Mouse (Mus musculus): ENCODE results near the gene Rasl10b. TPM values are rescaled to one million over a fixed set of nuclear protein-coding genes. Genes with fewer than 3 reads are reported as not detected.
A peak's percentile ranks its signal among the peaks of the same experiment; 100 is the strongest.

Gene Rasl10b
- 10 to 100 TPM; 15.9 to 21.1 (median 17.8) TPM for total RNA-seq (2022)

DNA sequence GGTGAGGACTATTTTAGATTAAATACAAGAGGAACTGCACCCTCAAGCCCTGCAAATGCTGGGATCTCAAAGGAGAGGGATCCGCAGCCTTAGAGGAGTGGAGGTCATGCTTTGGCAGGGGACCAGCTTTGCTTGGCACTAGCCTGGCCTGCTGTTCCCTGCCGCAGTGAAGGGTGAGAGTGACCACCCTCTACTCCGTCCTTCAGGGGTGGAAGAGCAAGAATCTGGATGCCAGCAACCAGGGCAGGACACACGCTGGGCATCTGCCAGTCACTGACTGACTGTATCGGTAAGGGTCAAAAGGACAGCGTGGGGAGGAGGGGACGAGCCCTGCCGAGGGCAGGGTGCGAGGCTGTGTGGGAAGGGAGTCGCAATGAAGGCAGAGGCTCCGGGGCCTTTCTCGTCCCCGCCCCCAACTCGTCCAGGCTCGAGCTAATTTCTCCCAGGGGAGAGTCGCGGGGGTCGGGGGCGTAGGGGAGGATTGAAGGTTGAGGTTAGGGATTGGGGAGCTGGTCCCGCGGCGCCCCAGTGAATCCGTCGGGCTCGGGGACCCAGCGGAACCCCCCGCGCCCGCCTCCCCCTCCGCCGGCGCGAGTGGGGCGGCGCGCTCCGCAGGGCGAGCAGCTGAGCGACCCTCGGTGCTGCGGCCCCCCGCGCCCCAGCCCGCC lies at the start of gene Rasl10b:
Gene Rasl10b, plus strand, starts transcription at position 51 of the 668 bp plus-strand sequence.
- DNase-seq: no peak

DNA sequence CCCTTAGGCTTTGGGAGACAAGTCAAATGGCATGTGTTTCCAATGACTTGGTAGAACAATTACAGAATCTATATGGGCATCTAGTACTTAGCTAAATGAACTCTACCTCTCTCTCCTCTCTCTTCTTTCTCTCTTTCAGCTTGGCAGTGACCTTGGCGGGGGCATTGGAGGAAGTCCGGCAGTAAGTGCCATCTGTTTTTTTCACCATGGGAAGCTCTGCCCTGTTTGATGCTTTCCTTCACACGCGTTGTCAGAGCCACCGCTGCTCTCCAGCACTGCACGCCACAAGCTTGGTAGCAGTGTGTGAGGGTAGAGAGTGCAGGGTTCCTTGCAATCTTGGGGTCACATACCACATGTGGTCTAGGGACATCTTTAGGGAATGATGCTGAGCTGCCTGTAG lies 44.3 kb upstream of the Rasl10b start:
- DNase-seq: no peak

GRCm38 (mm10) chr11:83371267-83371666 lies 37.7 kb upstream of the Rasl10b start:
- no peak for DNase-seq

DNA sequence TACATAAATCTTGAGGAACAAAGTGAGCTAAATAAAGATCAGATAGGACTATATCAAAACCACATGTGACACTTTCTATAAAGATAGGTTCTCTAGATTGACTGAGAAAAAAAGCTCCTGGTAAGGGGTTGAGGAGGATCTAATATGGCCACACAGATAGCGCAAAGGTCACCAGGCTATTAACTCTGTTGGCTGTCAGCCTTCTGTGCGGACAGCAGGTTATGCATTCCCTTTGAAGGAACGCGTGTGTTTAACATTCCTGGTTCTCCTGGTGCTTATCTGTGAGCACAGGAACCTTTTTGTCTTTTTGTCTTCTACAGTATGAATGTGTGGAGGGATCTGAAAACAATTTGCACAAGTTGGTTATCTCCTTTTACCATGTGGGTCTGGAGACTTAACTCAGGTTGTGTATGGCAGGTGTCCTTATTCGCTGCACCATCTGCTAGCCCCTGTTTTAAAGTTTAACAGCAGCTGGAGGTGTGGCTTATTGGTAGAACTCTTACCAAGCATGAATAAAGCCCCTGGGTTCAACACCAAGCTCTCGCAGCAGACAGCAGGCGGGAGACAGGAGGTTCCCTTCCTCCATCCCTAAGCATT lies 29.1 kb upstream of the Rasl10b start:
- no peak for DNase-seq

DNA sequence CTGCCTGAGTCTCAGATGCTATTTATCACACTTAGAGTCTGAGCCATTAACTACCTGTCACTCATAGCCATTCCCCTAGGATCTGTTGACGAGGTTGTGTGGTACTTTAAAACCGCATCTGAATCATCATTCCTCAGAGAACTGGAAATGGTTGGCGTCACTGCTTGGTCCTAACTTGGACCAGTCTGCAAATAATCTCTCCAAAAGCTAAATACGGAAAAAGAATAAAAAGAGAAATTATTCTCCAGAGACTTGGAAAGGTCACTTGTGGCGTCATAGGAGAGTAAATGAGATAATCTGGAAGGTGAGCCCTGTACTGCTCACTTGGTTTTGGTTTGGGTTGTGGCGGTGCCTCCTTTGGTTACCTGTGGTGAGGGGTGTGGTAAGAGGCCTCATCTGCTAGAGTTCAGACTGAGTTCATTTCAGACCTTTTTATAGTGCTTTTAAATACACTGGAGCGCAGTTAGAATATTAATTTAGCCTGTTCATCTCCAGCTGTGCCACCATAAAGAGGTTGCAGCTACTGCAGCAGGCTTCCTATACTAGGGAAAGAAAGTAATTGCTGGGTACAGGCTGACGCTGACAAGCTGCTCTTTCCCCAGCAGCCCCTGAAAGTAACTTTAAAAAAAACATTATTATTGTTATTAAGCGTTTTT lies 25.9 kb upstream of the Rasl10b start:
- no peak for DNase-seq

DNA sequence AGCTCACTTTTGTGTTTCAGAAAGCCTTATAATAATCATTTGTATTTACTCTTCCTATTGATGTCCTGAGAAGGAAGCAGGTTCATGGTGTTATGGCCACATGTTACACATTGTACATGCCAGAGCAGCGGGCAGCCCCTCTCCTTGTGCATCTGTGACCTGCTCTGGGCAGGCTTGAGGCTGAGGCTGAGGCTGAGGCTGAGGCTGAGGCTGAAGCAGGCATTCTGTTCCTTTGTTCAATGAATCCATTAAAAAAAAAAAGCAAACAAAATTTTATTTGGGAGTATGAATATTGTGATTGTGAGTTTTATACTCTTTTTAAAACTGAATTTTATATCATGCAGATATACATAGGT lies 25.4 kb upstream of the Rasl10b start:
- DNase-seq: no peak

GRCm38 (mm10) chr11:83393062-83393461 lies 15.9 kb upstream of the Rasl10b start:
- no peak for DNase-seq

DNA sequence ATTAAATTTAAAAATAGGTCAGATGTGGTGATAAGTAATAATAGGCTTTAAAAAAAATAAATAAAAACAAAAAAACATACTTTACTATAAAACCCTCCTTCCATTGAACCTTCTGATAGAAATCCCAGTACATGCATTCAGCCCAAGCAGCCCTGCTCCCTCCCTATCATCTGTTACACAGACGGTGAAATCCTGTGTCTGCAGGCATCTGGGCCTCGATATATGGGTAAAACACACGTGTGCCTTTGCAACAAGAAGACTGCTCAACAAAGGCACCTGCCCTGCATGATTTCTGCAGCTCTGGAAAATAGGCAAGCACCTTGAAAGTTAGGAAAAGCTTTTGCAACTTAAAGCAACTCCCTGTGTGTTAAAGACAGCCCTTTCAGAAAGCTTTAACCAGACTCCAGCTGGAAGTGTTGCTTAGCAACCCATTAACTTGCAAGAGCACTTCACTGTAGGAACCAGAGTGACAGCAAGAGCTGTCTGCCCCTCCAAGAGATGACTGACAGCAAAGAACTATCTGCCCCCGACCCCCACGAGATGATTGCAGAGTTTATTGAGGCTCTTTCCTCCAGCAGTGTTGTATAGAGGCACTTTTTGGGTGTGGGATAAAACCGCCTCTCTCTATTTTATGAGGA lies 14.0 kb upstream of the Rasl10b start:
- no peak for DNase-seq

DNA sequence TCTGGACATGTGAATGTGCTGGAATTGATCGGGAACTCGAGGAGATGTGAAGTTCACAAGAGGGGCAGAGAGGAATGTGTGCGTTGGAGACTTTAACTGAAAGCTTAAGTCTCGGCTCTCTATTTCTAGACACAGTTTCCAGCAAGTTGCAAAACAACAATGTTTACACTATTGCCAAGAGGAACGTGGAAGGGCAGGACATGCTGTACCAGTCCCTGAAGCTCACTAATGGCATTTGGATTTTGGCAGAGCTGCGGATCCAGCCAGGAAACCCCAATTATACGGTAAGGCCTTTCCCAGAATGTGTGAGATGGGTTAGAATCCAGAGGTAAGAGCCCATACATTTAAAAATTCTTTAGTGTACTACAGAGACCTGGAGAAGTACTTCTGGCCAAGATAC lies 11.3 kb upstream of the Rasl10b start:
- DNase-seq: no peak

DNA sequence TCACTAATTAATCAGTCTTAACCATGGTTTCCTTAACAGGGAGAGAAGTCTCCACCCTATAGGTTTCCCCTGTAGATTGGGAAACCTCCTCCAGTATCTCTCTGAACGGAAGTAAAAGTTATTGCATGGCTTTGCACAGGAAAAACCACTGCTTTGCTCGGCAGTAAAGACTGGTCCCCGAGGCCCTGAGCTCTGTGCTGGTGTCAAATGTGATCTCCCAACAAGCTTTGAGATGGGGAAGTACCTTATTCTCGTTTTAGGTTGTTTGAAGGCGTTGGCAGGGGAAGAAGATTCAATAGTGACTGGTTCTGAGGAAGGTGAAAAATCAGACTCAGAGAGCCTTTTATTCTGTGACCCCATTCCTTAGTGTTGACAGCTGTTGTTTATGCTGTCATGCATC lies 10.2 kb upstream of the Rasl10b start:
- no peak for DNase-seq

GRCm38 (mm10) chr11:83403787-83404186 lies 5.2 kb upstream of the Rasl10b start:
- no peak for DNase-seq

DNA sequence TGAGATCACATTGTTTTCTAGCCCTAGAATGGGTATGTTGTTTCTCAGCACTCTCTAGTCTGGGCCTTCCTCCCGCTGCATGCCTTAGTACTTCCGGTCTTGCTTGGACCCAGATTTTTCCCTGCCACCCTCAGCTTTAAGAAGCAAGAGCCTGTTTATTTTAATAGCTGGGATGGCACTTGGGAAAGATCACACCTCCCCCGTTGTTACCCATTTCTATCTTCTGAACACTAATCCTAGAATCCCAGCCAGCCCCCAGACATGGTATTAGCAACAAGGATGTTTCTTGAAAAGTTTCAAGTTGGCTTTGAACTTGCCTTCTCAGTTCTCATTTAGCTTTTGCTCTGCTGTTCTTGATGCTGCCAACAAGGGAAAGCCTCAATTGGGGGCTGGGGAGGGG lies 2.5 kb upstream of the Rasl10b start:
- no peak for DNase-seq

DNA sequence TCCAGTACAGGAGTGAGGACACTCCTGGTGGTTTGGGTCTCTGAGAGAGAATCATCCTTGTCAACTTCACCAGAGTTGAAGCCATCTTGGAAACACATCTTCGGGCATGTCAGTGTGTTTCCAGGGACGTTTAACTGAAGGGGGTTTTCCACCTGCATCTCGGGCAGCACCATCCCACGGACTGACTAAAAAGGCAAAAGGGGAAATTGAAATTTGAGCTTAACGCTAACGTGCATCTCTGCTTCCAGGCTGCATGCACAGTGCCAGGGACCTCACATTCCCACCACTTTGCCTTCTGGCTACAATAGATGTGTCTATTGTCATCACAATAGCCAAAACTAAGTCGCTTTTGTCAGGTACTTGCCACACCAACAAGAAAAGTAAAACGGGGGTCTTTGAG lies 695 bp upstream of the Rasl10b start:
- no peak for DNase-seq

DNA sequence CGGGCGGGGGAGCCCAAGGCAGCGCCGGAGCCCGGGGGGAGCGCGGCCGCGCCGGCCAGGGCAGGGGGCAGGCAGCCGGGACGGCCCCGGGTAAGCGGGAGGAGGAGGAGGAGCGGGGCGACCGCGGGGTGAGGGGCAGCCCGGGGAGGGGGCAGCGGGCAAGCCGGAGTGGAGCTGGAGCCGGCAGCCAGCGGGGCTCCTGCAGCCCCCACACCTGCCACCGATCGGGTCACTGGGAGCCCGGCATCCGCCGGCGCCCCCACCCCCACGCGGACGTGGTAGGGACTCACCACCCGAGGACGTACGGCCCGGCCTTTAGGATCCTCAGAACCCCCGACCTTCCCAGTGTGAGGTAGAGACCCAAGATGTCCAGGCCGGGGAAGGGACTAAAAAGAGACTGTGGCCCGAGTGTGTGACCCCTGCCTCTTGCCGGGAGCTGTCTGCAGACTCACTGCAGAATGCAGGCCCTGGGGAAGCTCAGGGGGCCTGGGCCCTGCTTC lies 905 bp downstream of the Rasl10b start:
- DNase-seq: no peak

DNA sequence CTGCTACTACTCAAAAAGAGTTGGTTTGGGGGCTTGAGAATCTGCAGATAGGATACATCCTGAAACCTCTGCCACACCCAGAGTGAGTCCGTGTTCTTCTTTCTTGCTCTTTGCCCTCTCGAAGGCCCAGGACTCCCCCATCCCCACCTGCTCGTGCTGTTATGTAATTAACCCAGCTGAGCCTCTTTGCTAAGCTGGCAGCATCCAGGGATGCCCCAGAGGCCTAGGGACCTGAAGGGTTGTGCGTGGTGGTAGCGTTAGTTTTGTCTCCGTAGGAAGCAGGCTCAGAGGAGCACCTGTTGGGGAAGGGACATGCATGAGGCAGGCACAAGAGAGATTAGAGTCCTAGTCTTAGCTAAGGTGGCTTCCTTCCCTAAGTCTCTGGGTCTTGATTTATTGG lies 1.6 kb downstream of the Rasl10b start:
- DNase-seq: no peak

GRCm38 (mm10) chr11:83417080-83417479 lies 8.1 kb downstream of the Rasl10b start:
- DNase-seq: no peak

DNA sequence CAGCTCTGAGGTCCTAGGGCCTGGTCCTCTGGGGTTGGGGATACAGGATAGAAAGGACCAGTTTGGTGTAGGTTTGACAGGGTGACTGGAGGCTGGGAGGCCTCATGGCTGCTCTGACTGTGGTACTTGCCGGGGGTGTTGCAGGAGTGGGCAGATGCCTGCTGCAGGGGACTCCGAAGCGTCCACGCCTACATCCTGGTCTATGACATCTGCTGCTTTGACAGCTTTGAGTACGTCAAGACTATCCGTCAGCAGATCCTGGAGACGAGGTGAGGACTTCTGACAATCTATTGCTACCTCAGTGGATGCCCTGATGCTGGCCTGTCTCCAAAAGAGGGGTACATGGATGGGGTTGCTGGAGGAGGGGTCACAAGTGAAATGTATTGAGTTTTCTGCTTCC lies 8.8 kb downstream of the Rasl10b start:
- DNase-seq: no peak

DNA sequence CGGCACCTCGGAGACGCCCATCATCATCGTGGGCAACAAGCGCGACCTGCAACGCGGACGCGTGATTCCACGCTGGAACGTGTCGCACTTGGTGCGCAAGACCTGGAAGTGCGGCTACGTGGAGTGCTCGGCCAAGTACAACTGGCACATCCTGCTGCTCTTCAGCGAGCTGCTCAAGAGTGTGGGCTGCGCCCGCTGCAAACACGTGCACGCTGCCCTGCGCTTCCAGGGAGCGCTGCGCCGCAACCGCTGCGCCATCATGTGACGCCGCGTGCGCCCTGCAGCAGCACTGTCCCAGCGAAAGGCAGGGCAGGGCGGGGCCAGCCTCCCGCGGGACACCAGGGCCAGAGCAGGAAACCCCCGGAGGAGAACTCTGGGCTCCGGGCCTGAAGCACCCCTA lies 9.6 kb downstream of the Rasl10b start:
- no peak for DNase-seq

DNA sequence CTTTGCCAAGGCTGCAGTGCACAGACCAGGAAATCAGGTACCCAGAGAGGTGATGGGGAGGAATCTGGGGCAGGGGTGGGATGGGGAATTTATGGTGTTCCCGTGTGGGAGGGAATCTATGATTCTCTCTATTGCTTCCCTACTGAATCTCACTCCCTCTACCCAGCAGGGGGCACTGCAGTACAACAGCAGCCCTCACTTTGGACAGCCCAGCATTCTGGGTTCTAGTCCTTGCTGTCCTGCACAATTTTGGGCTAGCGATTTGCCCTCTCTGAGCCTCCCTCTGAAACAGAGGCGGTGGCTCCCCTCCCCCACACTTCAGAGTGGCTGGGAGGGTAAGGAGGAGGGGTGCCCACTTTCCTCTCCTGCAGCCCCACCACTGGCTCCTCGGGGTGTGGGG lies 11.4 kb downstream of the Rasl10b start:
- DNase-seq: no peak

DNA sequence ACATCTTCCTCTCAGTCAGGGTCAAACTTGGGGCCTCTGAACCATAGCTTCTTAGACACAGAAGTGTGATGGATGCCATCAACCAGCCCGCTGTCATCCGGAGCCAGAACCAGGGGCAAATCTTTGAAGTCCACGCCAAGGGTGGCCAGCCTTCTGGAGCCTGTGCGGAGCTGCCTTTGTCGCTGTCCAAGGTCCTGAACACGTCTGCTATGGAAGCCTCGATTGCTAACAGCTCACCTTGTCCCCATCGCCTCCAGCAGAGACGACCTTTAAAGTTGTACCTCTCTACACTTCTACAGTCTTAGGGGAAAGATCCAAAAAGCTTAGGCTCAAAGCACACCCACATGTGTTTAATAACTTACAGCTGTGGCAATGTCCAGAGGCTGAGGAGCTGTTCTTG lies 12.4 kb downstream of the Rasl10b start:
- DNase-seq: peak; percentile 44

GRCm38 (mm10) chr11:83424681-83425080 lies 15.7 kb downstream of the Rasl10b start:
- no peak for DNase-seq

DNA sequence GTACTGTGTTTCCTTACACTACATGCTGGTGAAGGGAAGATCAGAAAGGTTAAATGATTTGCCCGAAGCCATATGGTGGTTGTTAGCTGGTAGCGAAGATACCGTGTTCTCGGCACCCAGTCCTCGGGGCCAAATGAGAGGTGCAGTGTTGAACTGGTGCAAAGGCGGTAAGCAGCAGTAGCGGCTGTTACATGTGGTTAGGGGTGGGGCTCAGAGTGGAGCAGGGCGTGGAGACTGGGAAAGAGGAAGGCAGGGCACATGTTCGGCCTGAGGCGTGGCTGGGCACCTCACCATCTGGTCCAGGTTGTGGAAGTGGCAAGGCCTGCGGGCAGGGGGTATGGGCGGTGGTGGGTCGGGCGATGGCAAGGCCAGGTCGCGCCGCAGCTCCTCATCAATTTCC lies 18.0 kb downstream of the Rasl10b start:
- no peak for DNase-seq

DNA sequence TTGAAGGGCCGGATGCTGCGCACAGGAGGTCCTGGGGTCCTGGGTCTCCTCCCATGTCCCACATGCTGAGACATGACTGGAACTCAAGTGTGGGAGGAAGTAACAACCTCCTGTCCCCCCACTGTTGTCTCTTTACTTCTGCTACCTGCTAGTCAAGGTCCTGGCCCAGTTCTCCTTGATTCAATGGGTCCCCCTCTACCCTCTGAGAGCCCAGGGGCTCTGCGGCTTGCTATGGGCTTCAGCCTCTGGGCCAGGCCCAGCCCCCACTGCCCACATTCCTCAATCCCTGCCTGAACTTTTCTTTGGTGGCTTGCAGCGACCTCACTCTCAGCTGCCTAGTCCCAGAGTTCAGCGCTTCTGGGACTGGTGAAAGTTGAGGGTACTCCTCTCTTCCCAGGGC lies 20.4 kb downstream of the Rasl10b start, which contains the start of gene Gas2l2:
Gene Gas2l2, minus strand, starts transcription at position 101 of the 400 bp plus-strand sequence.
- DNase-seq: no peak

Measured in adrenal gland, adult 8-10 months (tissue).